Mouse (Mus musculus) erythroblast, embryonic 14.5 days (primary cell): ENCODE data around the gene Clec2e.

ENCODE experiments used
- GATA1 ChIP-seq: IDR thresholded peaks from 2 replicates; pipeline ENCODE4 v1.6.1; 2012; ENCODE audit warnings: low read length, inconsistent platforms, mixed read lengths
- TAL1 ChIP-seq: IDR thresholded peaks from 3 replicates; pipeline ENCODE4 v1.6.1; 2012; ENCODE audit warnings: low read length, inconsistent platforms, mixed read lengths

- TF ChIP-seq GATA1 (no peak), TAL1 (no peak)
Measured at GRCm38 (mm10) chr6:129048381-129048780, 52.3 kb downstream of the Clec2e start.
